Mouse (Mus musculus) spleen, adult 12 weeks (tissue): ENCODE measurements around the gene Mettl25.

Source experiments
- DNase-seq: peaks from one replicate; pipeline ENCODE4 v3.0.0; 2022; ENCODE audit warnings: low spot score

Mettl25 gene

GRCm38 (mm10) chr10:105753831-105754605 lies 87.2 kb downstream of the Mettl25 start:
- no peak for DNase-seq

GRCm38 (mm10) chr10:105746019-105746418 lies 95.2 kb downstream of the Mettl25 start:
- DNase-seq = no peak

GRCm38 (mm10) chr10:105741736-105742135 lies 99.4 kb downstream of the Mettl25 start:
- no peak for DNase-seq

- DNase-seq = no peak
Observed at GRCm38 (mm10) chr10:105738942-105739341, 102.2 kb downstream of the Mettl25 start.

GRCm38 (mm10) chr10:105727798-105728197 lies 113.4 kb downstream of the Mettl25 start:
- no peak for DNase-seq

GRCm38 (mm10) chr10:105727353-105727752 lies 113.8 kb downstream of the Mettl25 start:
- DNase-seq = no peak

GRCm38 (mm10) chr10:105714844-105715243 lies 126.3 kb downstream of the Mettl25 start:
- DNase-seq = no peak

GRCm38 (mm10) chr10:105714366-105714765 lies 126.8 kb downstream of the Mettl25 start:
- DNase-seq = no peak

GRCm38 (mm10) chr10:105713222-105713621 lies 128.0 kb downstream of the Mettl25 start:
- no peak for DNase-seq
